Mouse (Mus musculus): ENCODE data around the gene Gm28035.

DNA sequence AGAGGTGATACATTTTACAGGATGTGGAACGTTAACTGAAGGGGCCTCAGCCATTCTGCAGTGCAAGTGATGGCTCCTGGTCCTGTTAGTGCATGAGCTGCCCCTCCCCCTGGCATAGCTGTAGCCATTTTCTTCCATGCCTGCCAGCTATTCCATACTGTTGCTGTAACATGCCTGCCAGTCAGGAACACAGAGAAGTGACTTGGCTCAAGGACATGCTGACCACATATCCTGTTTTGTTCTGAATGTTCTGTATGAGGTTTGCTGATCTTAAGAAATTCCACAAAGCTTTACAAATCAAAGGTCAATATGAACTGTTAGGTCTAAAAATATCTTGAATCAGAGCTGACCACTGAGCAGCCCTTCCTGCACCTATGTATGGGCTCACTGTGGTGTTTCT lies 27.4 kb upstream of the Gm28035 start:
- TF ChIP-seq POLR2A (IDR thresholded peaks at IDR 0.05; ENCODE audit: insufficient read length, low read depth) (no peak), TCF12 (IDR thresholded peaks at IDR 0.05; ENCODE audit: insufficient read depth, poor library complexity, severe bottlenecking) (no peak), POLR2AphosphoS2 (IDR thresholded peaks at IDR 0.05; ENCODE audit: insufficient read length, low read depth) (no peak), MYOD1 (IDR thresholded peaks at IDR 0.05; ENCODE audit: control insufficient read depth in 1 of 3, insufficient read length in 2 of 3, low read depth in 2 of 3) (no peak), USF1 (IDR thresholded peaks at IDR 0.05; ENCODE audit: low read depth) (no peak)
